Mouse (Mus musculus) c-Kit-negative CD71-positive TER-119-positive erythroid progenitor cells, embryonic 14.5 days (primary cell): Measurements from ENCODE around the gene Cadm1.

ENCODE experiments used
- DNase-seq: peaks from one replicate; pipeline ENCODE4 v3.0.0-alpha.2; 2013; ENCODE audit warnings: low read depth, low spot score

Gene Cadm1

DNA sequence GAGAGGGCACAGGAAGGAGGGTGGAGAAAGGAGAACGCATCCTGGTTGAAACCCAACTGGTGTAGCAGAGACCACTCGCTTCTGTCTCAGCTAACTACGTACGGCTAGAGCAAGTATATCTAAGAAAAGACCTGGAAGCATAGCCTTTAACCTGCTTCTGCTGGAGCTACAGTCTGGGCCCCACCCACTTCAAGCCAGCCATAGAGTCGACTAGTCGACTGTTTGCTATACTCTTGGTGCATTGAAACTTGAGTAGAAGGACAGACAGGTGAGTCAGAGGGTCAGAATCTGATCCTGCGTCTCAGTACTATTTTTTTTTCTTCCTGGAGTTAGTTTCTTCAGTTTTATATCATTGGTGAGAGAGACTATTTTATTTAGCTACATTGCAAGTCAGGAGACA lies 78.5 kb downstream of the Cadm1 start:
- DNase-seq, result no peak

DNA sequence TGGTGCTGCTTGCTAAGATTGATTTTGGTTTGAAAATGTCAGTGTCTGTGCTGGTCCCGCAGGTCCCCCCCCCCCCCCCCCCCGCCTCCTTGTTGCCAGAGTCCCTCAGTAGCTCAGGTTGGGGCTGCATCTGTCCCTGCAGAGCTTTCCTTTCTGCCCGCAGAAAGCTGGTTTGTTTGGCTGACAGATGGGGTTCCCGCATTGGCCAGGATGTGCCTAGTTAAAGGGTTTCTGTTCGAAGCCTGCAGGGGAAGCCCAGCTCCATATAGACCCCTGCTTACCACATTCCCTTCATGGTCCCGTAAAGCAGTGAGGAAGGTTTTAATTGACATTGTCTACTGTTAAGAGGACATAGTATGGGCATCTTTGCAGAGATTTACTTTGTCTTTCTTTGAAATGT lies 78.9 kb downstream of the Cadm1 start:
- DNase-seq, result no peak

DNA sequence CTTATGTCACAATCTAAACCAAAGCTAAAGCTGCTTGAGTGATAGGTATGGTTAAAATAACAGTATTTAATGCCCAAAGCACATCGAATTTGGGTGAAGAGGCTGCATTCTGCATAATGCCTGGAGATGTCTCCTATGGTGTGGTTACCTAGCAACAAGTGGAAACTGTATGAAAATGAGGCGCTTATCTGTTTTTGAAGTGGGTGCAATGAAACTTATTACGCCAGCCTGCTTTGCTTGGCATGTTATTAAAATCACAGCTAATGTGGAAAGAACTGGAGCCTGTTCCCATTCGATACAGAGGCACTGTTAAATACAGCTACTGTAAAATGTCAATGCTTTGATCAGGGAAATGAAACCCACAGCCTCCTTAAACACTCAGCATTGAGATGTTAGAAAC lies 79.5 kb downstream of the Cadm1 start:
- no peak for DNase-seq

DNA sequence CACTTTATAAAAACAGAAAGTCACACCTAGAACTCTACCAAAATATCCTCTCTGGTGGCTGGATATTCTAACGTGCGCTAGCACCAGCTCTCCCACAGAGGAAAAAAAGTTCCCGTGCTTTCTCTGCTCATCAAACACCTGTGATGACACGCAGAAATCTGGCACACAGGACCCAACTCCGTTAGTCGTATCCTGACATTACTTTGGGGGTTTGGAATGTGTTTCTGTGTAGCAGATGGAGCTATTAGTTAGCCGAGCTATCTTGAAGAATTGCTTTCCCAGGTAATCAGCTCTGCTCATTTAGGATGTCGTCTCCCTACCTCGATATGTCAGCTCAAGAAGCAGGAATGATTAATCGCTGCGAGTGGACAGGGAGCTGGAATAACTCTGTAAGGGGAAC lies 80.3 kb downstream of the Cadm1 start:
- no peak for DNase-seq

DNA sequence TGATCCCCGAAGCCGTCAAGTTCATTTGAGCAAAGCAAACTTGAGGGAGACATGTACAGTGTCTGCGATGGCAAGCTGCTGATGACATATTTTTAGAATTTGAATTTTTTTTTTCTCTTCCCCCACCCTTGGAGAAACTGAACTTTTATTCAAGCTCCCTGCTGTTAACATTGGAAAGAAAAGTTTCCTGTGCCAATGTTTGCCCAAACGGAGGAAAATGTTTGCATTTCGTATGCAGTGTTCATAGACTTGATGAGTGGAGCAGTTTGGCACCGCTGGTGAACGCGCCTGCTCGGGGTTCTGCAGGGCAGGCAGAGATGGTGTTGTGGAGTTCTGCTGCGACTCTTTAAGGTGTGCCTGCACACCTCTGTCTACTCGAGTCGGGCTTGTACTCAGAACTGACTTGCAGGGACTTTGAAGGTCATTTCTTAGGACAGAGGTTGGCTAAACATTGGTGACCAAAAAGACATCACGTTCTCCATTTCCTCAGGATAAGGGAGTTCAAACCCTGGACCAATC lies 83.0 kb downstream of the Cadm1 start:
- DNase-seq, result no peak

DNA sequence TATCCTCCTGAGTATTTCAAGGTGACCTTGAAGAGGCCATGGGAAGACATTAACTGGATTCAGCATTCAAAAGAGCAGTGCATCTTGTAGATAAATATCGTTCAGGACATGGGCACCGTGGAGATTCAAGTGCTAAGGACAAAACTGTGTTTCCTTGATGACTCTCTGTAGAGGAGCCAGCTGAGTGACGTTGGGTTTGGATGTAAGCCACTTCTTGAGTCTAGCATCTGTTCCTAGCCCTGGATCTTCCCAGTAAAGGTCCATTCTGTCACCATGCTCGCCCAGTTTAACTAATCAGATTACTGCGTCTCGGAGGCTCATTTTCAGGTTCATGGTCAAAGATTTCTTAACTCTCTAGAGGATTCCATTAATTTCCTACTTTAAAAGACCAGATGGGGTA lies 85.1 kb downstream of the Cadm1 start:
- DNase-seq, result no peak

DNA sequence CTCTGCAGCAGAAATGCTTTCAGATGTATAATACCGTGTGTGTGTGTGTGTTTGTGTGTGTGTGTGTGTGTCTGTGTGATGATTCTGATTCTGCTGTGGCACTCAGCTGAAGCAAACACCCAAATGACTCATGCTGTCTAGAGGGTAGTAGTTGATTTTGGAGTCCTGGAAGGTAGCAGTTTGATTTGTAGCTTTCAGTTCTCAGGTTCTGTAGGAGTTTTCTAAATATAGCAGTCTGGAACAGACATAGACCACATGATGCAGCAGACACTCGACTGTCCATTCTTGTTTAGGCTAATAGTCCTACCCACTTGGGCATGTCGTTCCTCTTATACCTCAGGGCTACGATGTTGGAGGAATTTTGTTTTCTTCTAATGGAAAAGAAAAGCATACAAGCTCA lies 86.4 kb downstream of the Cadm1 start:
- DNase-seq, result no peak

DNA sequence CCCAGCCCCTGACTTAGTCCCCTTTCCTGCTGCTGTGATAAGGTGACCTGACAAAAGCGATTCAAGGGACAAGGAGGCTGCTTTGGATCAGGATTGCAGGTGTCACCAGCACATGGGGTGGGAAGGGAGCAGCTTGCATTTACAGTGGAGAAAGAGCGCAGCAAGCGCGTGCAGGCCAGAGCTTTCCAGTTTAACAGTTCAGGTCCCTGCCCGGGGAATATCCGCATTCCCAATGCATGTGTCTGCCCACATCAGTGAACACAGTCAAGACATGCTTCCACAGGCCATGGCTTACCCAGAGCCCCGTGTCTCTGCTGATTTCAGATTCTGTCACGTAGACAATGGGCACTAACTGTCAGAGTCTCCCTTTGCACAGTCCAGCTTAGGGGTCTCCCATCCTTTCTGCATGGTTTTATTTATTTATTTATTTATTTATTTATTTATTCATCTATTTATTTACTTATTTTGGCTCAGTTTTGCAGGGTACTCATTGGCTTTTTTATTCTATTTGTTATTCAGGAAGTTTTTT lies 89.6 kb downstream of the Cadm1 start:
- no peak for DNase-seq

DNA sequence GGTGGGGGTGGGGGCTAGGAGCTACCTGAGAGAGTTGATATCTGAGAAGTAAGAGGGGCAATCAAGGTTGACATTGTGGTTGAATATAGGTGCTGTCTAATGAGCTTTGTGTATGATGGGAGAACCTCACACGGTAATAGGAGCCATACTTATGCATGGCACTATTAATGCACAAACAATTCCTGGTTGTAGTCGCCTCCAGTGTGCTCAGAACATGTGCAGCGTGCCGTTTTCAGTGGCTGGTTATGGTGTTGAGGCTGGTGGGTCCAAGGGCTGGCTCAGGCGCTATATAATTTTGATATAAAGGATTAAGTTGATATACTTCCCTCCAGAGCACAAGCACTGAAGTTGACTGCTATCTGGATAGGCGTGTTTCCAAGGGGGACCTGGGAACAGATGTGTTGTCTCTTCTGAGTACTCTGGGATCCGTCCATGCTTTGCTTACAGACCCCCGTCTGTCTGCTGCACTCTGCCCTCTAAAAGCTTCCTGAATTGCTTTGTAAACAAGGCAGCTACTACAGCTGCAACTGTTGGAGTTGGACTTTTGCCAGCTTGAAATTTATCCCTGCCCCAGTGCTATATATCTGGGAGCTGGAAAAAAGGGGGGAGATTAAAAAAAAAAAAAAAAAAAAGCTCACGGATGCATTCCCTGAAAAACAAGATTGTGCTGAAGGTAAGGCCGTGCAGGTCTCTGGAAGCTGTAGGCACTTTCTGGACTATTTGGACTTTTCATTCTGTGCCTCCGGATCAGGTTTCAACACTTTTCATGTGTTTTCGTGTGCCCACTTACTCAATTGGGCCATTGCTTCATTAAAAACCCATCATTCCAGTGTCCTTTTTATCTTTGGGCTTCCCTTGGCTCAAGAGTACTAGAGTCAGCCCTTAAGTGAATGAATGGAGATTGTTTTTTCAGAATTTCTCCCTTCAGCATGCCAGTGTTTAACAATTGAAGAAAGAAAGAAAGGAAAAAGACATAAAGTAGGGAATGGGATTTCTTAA lies 93.8 kb downstream of the Cadm1 start:
- DNase-seq, result no peak

DNA sequence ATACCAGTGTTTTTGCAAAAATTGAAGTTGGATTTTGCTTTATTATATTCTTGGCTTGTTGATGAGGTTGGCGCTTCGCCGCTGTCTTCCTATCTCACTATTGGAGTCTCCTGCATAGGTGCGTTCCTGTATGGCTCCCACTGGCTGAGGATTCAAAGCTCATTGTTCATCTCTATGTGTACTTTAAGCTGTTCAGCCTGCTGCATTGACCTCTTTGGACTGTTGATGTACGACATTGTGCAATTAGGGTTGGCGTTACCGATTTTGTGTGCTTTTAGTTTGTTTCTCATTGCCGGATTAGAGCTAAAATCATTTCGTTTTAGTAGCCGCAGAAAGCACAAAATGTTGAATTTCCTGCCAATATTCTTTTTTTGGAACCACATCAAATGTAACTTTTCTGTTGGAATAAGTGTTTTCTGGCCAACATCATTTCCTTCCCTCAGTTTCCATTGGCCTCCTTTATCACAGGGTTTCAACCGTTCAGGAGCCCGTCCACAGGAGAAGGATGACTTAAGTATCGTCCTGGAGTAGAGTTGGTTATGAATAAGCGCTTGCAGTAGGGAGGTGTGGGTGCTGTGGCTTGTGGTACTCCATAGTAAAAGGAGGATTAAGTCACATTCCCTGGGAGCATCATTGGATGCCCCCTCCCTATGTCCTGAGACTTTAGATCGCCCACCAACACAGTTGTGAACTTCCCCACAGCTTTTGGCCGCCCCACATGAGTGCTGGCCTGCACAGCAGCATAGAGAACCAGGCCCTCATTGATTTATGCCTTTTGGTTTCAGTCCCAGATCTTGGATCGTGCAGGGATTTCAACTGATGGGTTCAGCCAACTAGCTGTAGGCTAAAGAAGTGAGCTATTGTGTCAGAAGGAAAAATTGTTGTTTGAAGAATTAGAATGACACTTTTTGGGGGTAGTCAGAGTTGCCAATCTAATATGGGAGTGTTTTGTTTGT lies 94.9 kb downstream of the Cadm1 start:
- no peak for DNase-seq

DNA sequence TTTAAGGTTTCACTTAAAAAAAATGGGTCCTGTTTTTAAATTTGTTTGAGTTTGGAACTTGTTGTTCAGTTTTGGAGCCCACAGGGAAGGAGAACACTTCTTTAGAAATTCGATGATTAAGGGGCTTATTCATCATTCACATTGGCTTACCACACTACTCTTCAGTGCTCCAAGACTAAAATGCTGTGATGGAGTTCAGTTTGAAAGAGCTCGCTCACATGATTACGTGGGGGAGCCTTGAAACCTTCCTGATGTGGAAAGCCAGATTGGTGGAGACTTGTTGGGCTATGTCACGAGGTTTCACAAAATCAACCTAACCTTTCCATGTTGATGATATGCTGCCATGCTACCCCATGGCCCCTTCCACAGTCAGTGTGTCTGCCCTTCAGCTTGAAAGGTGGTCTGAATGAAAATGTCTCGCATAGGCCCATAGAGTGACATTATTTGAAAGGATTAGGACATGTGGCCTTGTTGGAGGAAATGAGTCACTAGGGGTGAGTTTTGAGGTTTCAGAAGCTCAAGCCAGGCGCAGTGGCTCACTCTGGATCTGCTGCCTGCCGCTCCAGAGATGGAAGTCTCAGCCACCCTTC lies 95.7 kb downstream of the Cadm1 start:
- no peak for DNase-seq

DNA sequence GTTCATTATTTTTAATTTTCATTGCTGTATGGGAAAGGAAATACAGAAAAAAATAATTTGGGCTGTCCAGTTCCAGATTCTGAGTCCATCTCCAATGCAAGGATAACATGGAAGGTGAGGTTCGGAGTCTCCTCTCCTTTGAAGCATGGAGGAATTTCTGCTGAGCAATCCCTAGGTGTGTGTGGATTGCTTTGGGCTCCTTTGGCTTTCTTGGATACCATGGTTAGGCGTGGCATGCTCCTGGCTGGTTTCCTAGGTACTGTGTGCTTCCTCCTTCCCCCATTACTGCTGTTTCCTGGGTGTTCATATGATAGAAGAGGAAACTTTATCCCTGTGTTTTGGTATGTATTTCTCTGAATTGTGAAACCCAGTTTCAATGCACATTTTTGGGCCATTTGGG lies 98.0 kb downstream of the Cadm1 start:
- DNase-seq, result no peak

DNA sequence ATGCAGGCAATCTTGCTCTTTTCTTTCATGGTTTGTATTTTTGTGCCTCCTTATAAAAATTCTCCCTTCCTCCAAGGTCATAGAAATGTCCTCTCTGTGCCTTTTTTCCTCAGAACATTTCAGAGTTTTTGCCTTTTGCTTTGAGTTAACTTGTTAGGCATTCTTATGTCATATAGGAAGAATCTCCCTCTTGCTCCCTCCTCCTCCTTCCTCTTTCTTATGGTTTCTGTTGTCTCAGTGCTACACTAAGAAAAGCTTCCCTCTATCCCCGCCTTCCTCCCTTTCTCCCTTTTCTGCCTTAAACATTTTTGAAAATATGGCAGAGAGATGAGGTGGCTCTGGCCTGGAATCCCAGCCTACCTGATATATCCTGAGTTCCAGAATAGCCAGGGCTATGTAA lies 98.6 kb downstream of the Cadm1 start:
- no peak for DNase-seq

DNA sequence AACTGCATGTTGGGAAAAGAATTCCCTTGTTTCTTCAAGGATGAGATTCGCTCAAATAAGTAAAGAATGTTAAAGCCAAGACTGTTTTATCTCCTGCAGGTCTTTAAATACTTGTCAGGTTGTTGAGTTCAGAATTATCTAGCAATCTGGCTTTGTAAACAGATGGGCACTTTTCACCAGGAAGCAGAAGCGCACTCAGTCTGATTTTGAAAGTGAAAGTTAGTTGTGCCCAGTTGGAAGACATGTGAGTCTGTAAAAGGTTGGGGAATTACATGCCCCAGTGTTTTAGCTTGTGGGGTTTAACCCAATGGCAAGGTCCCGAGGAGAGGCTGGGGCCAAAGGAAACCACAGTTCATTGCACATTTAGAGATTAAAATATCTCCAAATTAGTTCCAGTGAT lies 104.7 kb downstream of the Cadm1 start:
- DNase-seq, result no peak

DNA sequence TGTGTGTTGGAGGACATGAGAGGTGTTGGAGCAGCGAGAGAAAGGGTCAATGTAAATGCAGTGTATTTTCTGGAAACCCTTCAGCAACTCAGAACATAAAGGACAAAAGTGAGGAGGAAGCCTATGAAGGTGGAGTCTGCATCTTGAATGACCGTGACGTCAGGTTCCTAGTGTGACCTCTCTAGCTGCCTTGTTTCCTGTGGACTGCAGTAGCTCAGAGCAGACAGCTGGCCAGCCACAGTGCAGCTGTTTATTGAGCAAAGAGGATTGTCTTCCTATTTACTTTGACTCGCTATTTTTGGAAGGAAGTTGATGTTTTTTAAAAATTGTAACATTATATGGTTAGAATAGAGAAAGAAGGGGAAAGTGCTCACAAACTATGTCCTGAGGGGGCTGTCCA lies 112.7 kb downstream of the Cadm1 start:
- no peak for DNase-seq

DNA sequence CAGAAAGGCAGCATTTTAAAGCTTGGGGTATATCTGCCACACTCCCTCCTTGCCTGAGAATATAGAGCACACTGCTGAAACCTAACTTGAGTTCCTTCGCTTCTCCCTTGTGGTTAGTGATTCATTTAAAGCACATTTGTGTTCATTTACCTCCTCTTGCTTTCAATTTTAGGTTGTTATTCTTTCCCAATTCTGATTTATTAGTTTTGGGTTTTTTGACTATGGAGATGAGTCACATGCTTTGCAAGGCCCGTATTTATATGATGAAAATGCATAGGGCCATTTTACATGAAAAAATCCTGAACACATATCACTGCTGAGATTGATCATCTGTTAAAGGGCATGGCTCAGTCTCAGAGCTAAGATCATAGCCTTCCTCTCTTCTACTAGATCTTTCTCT lies 115.1 kb downstream of the Cadm1 start:
- no peak for DNase-seq

DNA sequence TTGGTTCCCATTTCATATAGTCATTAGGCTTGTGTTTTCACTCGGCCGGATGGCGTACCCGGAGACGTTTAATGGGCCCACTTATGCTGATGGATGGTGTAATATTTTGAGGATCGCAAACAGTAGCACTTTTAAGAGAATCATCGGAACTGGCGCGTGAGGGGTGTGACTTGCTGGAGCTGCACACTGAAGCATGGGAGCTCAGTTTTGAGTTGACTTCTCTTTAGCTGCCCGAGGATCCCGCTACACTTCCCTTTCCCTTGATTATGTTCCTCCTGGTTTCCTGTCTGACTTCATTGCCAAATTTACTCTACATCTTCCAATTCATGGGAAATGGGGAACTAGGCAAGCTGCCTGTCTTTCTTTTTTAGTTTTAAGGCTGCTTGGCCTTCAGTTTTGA lies 121.5 kb downstream of the Cadm1 start:
- no peak for DNase-seq

DNA sequence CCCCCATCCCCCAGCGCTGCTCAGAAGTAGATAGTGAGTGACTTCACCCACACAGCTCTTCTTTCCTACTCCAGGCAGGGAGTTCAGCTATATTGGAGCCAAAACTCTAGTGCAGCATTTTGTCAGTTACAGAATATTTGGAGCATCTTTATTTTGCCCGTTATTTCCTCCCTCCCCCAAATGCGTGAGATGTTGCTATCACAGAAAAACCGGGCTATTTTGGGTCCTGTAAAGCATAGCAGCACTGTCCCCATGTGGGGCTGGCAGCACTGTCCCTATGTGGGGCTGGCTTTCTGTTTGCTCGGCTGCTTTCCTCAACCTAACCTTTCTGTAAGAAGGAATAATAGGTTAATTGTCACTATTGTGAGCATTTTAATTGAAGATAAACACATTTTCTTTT lies 122.2 kb downstream of the Cadm1 start:
- no peak for DNase-seq

DNA sequence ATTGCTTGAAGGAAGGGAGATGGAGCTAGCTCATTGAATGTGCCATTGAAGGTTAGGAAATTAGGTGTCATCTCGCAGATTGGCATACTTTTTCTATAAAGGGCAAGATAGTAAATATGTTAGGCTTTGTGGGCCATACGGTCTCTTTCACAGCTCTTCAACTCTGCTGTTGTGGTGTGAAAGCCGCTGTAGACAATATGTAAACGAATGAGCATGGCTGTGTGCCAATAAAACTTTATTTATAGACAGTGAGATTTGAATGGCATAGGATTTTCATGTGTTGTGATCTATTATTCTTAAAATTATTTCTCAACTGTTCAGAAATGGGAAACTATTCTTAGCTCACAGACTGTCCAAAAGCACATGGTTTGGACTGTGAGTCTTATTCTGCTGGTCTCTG lies 123.0 kb downstream of the Cadm1 start:
- DNase-seq, result no peak

DNA sequence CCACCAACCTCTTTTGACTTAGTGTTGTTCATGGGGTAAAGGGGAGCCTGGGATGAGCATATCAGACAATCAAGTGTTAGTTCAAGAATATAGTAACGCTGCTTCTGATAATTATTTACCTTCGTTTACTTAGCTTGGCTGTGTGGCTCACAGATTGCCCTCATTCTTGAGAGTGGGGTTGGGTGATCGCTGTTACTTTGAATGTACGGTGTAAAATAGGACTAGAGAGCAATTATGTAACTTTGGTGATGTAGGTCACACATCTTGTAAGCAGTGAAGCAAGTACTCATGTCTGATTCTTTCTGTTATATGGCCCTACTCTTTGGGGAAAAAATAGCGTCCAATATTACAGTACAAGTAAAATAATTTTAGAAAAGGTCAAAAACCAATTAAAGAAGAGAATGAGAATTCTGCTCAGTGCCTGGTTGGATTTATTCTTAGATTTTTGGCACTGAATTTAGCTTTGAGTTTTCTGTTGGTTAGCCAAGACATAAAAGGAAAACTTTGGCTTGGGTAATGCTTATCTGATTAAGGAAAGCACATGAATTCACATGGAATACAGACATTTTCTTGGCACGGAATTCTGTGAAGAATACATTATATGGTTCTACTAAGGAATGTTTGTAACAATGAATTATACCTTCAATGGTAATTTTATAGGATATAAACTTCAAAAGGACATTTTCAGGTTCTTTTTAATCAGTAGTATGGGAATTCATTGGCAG lies 129.6 kb downstream of the Cadm1 start:
- DNase-seq, result no peak

DNA sequence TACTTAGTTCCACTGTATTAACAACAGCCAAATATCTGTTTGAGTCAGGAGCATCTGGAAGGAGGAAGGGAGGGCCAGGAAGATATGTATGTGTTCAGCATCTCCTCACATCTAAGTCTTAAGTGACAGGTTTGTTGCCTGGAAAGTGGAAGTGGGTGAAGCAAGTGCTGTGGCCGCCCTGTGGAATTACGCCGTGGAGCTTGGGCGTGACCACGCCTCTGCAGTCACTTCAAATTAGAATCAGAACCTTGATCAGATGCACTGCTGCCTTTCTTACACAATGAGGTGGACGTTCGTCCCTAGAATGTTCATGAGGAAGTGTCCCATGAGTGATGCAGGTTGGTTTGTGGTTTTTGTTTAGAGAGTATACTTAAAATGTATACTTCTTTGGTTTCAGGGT lies 131.6 kb downstream of the Cadm1 start:
- no peak for DNase-seq
